Mouse (Mus musculus) ovary, adult 18-20 months (tissue): ENCODE measurements around the gene Farp1.
A peak's percentile ranks its signal among the peaks of the same experiment; 100 is the strongest.

Source experiments
- DNase-seq: peaks from one replicate; pipeline ENCODE4 v3.0.0; 2022; ENCODE audit warnings: low spot score, mixed read lengths

Farp1 gene

GRCm38 (mm10) chr14:121057750-121058149 is 22.8 kb downstream of the Farp1 start:
- no peak for DNase-seq

GRCm38 (mm10) chr14:121058481-121058880 is 23.5 kb downstream of the Farp1 start:
- no peak for DNase-seq

- DNase-seq, result peak; percentile 54
Measured at GRCm38 (mm10) chr14:121059266-121059665, 24.3 kb downstream of the Farp1 start.

- DNase-seq, result no peak
Measured at GRCm38 (mm10) chr14:121060484-121060883, 25.5 kb downstream of the Farp1 start.

GRCm38 (mm10) chr14:121061686-121062085 is 26.7 kb downstream of the Farp1 start:
- no peak for DNase-seq

- no peak for DNase-seq
Measured at GRCm38 (mm10) chr14:121062238-121063082, 27.5 kb downstream of the Farp1 start.

GRCm38 (mm10) chr14:121064726-121065125 is 29.7 kb downstream of the Farp1 start:
- no peak for DNase-seq

GRCm38 (mm10) chr14:121073093-121073866 is 38.3 kb downstream of the Farp1 start:
- DNase-seq, result no peak

GRCm38 (mm10) chr14:121074197-121074734 is 39.3 kb downstream of the Farp1 start:
- DNase-seq, result no peak

- no peak for DNase-seq
Measured at GRCm38 (mm10) chr14:121080739-121081138, 45.7 kb downstream of the Farp1 start.

GRCm38 (mm10) chr14:121082341-121082740 is 47.3 kb downstream of the Farp1 start:
- DNase-seq, result no peak

- no peak for DNase-seq
Measured at GRCm38 (mm10) chr14:121082793-121083192, 47.8 kb downstream of the Farp1 start.

GRCm38 (mm10) chr14:121083352-121083751 is 48.4 kb downstream of the Farp1 start:
- DNase-seq, result no peak

GRCm38 (mm10) chr14:121092517-121092916 is 57.5 kb downstream of the Farp1 start:
- DNase-seq, result no peak

GRCm38 (mm10) chr14:121093860-121094259 is 58.9 kb downstream of the Farp1 start:
- no peak for DNase-seq

GRCm38 (mm10) chr14:121097640-121098435 is 62.8 kb downstream of the Farp1 start:
- DNase-seq, result no peak

GRCm38 (mm10) chr14:121099120-121099519 is 64.1 kb downstream of the Farp1 start:
- DNase-seq, result no peak

- DNase-seq, result no peak
Measured at GRCm38 (mm10) chr14:121099876-121100275, 64.9 kb downstream of the Farp1 start.

GRCm38 (mm10) chr14:121100829-121101228 is 65.8 kb downstream of the Farp1 start:
- no peak for DNase-seq

- no peak for DNase-seq
Measured at GRCm38 (mm10) chr14:121101531-121101930, 66.5 kb downstream of the Farp1 start.

- no peak for DNase-seq
Measured at GRCm38 (mm10) chr14:121102599-121102998, 67.6 kb downstream of the Farp1 start.

- no peak for DNase-seq
Measured at GRCm38 (mm10) chr14:121103459-121103858, 68.5 kb downstream of the Farp1 start.
